Mouse (Mus musculus) G1E-ER4 (cell line): Measurements from ENCODE around the gene Capn3. TPM values are rescaled to one million over a fixed set of nuclear protein-coding genes. Genes with fewer than 3 reads are reported as not detected.

Source experiments
- GATA1 ChIP-seq: IDR thresholded peaks from one replicate; pipeline ENCODE4 v1.8.0; 2012; ENCODE audit warnings: low read length, inconsistent platforms
- polyA plus RNA-seq: library from polyadenylated mRNA; stranded (reverse); fragments of >175 nt; gene quantifications from 2 replicates; pipeline ENCODE4 v1.2.3, GENCODE M21; 2012

Capn3 gene
- polyA plus RNA-seq, 1 experiment: not detected

GRCm38 (mm10) chr2:120469220-120469619, 13.4 kb downstream of the Capn3 start:
- no peak for TF ChIP-seq GATA1

DNA sequence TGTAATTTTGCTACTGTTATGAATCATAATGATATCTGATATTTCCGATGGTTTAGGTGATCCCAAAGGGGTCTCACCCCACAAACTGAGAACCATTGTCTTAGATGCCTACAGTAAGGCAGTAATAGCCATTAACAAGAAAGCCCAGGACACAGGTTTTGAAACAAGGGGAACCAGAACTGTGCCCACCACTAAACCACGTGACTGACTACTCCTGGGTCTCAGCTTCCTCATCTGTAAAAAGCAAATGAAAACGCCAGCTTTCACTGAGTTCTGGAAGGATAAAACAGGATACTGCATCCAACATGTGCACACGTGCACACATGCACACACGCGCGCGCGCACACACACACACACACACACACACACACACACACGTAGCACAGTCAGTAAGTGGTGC, 13.9 kb downstream of the Capn3 start:
- no peak for TF ChIP-seq GATA1

- TF ChIP-seq GATA1: no peak
Measured at GRCm38 (mm10) chr2:120470856-120471255, 15.0 kb downstream of the Capn3 start.

- TF ChIP-seq GATA1: no peak
Measured at GRCm38 (mm10) chr2:120476277-120477087, 20.7 kb downstream of the Capn3 start.

DNA sequence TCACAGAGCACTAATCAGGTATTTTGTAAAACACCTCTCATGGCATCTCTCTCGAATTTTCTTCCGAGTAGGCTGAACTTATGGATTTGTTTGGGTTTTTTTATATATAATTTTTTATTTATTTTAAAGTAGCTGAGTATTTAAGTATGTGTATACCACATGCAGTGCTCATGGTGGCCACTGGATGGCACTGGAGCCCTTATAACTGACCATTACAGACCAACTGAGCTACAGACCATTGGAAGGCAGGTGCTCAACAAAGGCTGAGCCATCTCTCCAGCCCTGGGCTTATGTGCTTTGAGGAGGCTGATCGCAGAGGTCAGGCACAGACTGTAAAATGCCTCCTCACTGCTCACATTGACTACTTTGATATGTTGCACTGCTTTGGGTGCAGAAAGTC, 22.8 kb downstream of the Capn3 start:
- no peak for TF ChIP-seq GATA1

DNA sequence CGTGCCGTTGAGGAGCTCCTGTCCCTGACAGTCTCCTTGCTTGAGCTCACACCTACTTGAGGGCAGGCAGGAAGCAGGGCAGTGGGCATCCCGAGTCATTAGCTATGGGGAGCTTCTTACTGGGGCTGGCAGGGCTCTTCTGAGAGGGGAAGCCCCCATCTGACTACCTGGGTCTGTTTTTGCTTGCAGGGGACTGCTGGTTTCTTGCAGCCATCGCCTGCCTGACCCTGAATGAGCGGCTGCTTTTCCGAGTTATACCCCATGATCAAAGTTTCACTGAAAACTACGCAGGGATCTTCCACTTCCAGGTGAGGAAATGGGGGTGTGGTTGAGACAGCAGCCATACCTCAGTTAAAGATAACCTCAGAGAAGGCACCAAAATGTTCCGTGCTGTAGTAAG, 26.1 kb downstream of the Capn3 start:
- no peak for TF ChIP-seq GATA1

DNA sequence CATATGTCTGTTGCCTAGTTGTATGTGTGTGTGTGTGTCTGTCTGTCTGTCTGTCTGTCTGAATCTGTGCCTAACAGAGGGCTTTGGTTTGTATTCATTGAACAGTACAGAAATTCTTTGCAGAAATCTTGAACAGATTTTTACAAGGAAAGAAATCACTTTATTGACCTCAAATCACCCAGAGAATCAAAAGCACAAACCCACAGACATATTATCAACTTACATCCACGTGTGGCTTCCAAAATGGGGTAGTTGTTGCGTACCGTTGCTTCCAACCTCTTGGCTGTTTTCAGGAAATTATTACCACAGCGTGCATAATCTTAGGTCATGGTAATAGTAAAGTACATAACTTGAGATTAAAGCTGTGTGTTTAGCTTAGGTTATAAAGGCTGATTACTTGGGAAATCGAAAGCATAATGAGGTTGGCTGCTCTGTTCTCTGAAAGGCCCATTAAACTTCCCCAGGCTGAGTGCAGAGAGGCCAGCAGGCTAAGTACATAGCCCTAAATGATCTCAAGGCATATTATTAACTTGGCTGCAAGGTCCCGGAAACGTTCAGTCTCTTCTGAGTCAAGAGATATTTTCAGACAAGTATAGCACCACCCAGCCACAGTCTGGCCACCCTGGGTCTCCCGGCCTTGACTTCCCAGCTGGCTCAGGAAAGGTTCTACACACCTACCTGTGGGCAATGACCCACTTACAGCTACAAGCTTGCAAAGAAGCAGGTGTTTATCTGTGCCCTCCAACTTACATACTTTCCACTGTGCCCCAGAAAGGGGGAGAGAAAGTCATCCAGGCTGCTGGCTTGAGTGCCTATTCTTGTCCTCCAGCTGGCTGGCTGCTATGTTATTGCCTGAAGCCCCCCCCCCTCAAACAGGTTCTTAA, 26.9 kb downstream of the Capn3 start:
- no peak for TF ChIP-seq GATA1

- TF ChIP-seq GATA1: no peak
Measured at GRCm38 (mm10) chr2:120484241-120484640, 28.4 kb downstream of the Capn3 start.

DNA sequence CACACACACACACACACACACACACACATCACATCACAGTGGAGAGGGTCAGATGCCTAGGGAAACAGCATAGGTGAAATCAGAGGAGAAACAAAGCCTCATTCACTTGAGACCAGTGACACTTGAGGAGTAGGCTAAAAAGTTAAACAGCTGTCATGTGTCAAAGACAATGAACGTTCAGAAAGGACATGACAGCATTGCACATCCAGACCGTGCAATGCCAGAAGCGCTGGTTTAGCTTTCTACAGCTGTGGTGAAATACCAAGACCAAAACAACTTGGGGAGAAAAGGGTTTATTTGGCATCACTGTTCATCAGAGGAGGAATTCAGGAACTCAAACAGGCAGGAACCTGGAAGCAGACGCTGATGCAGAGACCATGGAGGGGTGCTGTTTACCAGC, 37.4 kb downstream of the Capn3 start:
- TF ChIP-seq GATA1: no peak

DNA sequence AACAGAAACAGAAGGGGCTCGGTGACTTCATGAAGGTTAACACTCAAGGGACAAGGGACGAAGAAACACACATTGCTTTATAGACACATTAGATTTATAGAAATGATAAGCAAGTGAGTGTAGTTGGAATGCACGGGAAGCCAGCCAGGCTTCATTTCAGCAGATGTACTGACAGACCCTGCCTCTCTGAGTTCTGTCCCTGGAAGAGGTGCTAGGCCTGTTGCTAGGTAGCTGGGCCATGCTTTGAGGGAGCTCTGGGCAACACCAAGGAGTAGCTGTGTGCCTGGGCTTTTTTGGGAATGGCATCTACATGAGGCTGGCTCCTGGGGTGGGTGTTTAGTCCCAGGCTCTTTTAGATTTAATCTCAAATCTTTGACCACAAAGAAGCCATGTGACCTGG, 40.7 kb downstream of the Capn3 start:
- no peak for TF ChIP-seq GATA1

DNA sequence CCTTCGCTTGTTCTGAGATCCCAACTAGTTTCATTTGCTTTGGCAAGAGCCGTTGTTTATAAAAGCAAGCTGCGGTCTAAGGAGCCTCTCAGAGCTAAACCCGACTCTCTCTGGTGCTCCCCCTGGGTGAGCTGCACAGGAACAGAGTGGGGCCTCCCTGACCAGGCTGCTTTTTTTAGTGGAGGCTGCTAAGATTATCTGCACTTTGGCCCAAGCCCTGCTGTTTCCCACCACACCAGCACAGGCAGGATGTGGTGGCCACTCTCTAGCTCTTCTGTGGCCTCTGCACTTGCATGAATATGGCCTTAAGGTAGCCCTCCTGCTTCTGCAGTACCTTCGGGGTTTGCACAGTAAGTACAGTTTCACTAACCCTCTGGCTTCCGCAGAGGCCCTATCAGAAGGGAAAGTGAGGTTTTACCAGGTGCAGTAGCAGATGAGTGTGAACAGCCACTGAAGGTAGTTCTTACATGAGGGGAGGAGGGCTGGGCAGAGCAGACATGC, 44.2 kb downstream of the Capn3 start:
- TF ChIP-seq GATA1: no peak

DNA sequence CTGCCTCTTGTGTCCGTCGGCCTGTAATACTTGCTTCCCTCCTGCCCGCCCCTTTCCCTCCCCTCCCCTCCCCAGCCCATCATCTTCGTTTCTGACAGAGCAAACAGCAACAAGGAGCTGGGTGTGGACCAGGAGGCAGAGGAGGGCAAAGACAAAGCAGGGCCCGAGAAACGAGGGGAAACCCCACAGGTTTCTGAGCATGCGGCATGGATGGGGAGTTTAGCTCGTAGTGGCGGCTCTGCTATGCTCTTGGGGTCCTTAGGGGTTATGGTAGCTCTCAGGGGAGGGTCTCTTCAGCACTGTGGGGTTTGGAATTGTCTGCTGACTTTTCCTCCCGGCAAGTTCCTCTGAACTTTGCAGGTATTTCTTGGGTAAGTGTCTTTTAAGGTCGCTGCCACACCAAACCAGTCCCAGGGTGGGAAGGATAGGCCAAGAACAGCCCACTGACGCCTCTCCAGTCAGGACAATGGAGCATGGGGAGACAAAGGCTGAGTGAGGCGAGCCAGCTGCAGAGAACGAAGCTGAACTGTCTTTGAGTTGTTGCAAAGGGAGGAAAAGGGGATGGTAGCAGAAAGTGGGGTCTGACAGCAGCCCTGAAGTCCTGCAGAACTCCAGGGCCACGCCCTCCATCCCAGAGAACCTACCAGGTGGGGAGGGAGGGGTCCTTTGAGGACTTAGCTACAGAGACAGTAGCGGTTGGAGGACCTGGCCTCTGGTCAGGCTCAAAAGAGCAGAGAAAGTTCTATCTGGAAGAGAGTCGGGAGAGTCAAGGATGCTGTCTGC, 45.5 kb downstream of the Capn3 start:
- TF ChIP-seq GATA1: no peak

DNA sequence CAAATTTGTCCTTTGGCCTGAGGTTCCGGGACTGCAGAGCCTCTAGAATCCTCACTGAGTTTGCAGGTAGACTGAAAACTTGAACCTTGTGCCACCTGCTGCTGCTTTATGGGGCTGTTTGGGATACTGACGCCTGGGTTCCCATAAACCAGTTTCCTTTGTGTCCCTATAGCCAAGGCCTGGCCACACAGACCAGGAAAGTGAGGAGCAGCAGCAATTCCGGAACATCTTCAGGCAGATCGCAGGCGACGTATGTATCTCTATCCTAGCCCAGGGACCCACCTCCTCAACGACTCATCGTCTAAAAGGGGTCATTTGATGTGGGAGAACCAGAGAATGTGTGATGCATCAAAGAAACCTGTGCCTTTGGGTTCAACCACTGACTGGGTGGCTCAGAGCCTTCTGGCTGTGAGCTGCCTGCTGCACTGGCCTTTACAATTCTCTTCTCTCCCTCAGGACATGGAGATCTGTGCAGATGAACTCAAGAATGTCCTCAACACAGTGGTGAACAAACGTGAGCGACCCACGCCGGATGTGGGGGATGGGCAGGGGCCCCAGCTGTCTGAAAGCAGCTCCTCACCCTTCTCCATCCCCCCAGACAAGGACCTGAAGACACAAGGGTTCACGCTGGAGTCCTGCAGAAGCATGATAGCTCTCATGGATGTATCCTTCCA, 46.2 kb downstream of the Capn3 start:
- no peak for TF ChIP-seq GATA1

- no peak for TF ChIP-seq GATA1
Measured at GRCm38 (mm10) chr2:120502605-120502990, 46.8 kb downstream of the Capn3 start.

DNA sequence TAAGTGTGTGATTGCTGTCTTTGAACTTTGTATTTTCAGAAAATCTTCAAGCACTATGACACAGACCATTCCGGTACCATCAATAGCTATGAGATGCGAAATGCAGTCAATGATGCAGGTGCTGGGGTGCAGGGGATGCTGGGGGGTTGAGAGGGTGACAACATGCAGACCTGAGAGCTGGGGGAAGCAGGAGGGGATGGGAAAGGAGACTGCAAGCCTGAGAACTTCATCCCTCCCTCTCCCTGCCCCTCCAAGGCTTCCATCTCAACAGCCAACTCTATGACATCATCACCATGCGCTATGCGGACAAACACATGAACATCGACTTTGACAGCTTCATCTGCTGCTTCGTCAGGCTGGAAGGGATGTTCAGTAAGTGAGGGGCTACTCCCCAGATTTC, 47.3 kb downstream of the Capn3 start:
- no peak for TF ChIP-seq GATA1
